Mouse (Mus musculus) cortical plate, adult 2 months (tissue): ENCODE data around the gene Gm17332.

Experiments
- CTCF ChIP-seq: fragments of 200-500 bp; IDR thresholded peaks from 2 replicates; pipeline ENCODE4 v1.5.1; 2011; ENCODE audit warnings: mild to moderate bottlenecking, control low read depth, low read length; ENCODE audit not compliant: insufficient read depth; ENCODE audit errors: extremely low read depth
- POLR2A ChIP-seq: fragments of 200-500 bp; IDR thresholded peaks from 2 replicates; pipeline ENCODE4 v1.6.1; 2011; ENCODE audit warnings: mild to moderate bottlenecking, low read length, control low read depth; ENCODE audit not compliant: insufficient read depth; ENCODE audit errors: extremely low read depth

GRCm38 (mm10) chr11:31229966-31230365 lies 47.7 kb upstream of the Gm17332 start:
- TF ChIP-seq CTCF (no peak), POLR2A (no peak)
